Mouse (Mus musculus): Measurements from ENCODE around the gene Pdgfa.
A peak's percentile ranks its signal among the peaks of the same experiment; 100 is the strongest.

The Pdgfa gene

DNA sequence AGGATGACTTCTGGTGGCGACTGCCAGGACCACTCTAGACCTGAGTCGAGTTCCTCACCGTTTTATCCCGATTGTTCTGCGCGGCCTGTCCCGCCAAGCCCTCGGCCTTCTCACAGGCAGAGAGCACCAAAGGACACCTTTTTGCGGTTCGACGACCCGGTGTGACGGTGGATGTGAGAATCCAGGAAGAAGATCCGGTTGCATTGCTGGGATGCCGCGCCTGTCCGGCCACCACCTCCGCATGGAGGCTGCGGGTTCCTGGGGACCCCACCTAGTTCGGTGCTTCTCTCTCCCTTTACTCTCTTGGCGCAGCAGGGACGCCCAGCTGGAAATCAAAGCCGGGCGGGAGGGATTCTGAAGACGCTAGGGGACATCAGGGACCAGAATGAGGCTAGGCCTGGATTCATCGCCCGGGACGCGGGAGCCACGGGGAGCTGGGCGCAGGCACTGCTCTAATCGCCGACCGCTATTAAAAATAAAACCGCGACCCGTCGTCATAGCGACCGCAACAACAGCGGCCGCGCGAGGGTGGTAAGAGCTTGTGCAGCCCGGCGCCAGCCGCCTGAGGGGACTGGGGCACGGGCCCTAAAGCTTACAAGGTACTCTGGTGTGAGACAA lies at the start of gene Pdgfa:
Gene Pdgfa, minus strand, starts transcription at position 200 of the 618 bp plus-strand sequence.
- peak; percentile 79 to 81 for DNase-seq (ENCODE audit: low spot score in 2 of 2)

DNA sequence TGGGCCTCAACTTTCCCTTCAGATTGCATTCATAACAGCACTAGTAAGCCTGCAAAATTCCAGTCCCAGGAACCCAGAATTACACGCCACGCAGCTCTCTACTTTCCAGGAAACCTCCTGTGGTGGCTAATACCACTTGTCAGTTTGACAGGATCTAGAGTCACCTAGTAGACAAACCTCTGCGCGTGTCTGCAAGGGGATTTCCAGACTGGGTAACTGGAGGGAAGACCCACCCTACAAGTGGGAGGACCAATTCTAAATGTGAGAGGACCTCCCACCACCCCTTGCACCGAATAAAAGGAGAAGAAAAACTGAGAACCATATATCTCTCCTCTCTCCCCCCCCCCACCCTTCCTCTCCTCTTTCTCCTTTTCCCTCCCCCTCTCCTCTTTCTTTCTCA lies 49.5 kb upstream of the Pdgfa start:
- DNase-seq (ENCODE audit: low spot score in 2 of 2), result no peak

DNA sequence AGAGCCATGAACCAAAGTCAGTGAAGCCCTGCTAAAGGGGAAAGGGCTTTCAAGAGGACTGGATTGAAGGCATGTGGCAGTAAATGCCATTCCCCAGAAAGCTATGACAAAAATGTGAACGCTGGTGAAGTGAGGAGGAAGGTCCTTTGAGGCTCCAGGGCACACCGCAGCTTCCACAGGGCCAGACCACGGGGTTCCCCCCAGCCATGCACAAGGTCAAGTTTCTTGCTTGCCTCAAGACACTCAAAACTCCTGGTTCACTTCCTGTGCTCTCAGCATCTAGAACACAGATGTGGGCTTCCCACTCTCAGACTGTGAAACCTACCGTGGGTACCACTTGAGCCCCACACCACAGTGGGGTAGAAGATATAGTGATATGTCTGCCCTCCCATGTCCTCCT lies 46.4 kb upstream of the Pdgfa start:
- DNase-seq (ENCODE audit: low spot score in 2 of 2), result no peak

- DNase-seq (ENCODE audit: low spot score in 2 of 2), result no peak
Observed at GRCm38 (mm10) chr5:139042299-139042698, 45.1 kb upstream of the Pdgfa start.

GRCm38 (mm10) chr5:139035171-139035570 lies 38.0 kb upstream of the Pdgfa start:
- DNase-seq (ENCODE audit: low spot score in 2 of 2), result no peak

GRCm38 (mm10) chr5:139034746-139035145 lies 37.6 kb upstream of the Pdgfa start:
- no peak for DNase-seq (ENCODE audit: low spot score in 2 of 2)

DNA sequence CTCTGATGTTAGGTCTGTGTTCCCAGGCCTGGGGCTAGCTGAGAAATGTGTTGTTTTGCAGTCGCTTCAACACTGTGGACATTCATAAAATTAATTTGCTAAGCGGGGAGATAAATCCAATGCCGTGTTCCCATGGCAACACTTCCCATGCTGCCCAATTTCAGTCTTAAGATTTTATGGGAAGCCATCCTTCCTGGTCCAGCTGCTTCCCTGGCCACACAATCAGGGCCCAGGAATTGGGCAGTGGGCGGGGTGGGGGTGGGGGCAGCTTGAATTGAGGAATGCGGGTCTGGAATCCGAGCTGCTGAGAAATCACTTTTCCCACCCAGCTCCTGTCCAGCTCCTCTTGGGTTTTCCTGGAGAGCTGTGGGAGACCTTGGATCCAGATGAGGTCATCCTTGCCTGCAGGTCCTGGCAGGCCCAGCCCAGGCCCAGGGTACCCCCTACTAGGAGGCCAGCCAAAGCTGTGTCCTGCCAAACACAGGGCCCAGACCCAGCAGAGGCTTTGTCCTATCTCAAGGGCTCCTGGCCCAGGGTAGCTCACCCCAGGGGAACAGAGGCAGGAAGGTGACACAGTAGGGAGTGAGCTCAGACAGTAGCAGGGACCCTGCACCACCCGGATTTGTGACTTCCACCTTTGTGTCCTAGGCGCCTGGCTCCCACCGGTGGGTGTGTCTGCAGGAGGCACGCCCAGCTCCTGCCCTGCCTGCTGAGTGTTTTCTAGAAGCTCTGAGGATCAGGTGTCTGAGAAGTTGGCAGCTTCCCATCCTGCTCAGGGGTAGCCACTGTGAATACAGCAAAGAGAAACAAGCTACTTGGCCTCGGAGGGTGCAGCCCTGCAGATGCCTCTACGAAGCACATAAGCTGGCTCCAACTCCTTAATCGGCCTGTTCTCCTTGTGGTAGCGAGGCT lies 36.5 kb upstream of the Pdgfa start:
- DNase-seq (ENCODE audit: low spot score in 2 of 2), result peak in 1 of 2 experiments; percentile 40

- DNase-seq (ENCODE audit: low spot score in 2 of 2), result no peak
Observed at GRCm38 (mm10) chr5:139027603-139028002, 30.4 kb upstream of the Pdgfa start.

GRCm38 (mm10) chr5:139024351-139025105 lies 27.4 kb upstream of the Pdgfa start:
- no peak for DNase-seq (ENCODE audit: low spot score in 2 of 2)

- DNase-seq (ENCODE audit: low spot score in 2 of 2), result no peak
Observed at GRCm38 (mm10) chr5:139020595-139020994, 23.4 kb upstream of the Pdgfa start.

- DNase-seq (ENCODE audit: low spot score in 2 of 2), result peak; percentile 69 to 73
Observed at GRCm38 (mm10) chr5:139017371-139018124, 20.4 kb upstream of the Pdgfa start.

- peak; percentile 51 to 54 for DNase-seq (ENCODE audit: low spot score in 2 of 2)
Observed at GRCm38 (mm10) chr5:139015097-139015496, 17.9 kb upstream of the Pdgfa start.

DNA sequence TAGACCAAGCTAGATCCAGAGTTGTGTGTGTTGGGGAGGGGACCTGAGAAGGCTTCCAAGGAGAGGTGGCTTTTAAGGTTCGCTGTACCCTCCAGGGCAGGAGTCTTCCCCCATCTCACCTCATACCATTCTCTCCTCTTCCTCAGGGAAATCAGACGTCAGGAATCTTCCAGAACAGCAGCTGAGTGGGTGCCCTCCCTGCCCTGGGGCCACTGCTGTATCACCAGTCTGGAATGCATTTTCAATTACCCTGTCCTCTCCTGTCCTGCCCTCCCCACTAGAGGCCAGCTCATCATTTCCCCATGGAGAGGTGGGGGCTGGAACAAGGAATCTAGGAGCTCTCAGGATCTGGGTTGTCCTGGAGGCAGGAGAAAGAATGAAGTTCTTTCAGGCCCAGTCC lies 13.5 kb upstream of the Pdgfa start:
- DNase-seq (ENCODE audit: low spot score in 2 of 2), result no peak

DNA sequence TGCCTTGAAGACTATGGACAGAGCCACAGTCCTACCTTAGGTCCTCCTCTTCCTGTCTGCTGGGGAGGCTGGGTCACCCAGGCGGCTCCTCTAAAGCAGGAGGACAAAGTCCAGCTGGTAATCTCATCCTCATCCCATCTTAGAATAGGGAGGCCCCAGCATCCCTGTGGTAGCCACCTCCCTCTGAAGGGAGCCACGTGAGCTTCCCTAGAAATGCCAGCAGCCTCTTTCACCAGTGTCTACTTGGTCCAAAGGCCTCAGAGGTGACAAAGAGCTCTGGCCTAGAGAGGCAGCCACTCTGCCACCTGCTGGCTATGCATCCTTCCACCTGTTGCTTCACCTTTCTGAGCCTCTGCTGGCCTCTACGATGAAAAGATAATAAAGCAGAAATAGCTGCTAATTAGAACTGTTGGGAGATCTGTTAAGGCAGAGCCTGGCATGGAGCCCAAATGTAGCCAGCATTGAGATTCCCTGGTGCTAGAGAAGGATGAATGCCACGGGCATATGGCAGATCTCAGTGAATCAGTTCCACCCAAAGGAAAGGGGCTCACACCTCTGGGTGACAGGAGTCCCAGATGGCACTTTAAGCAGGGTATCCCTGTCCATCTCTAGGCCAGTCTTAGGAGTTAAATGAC lies 10.1 kb upstream of the Pdgfa start:
- DNase-seq (ENCODE audit: low spot score in 2 of 2), result no peak

DNA sequence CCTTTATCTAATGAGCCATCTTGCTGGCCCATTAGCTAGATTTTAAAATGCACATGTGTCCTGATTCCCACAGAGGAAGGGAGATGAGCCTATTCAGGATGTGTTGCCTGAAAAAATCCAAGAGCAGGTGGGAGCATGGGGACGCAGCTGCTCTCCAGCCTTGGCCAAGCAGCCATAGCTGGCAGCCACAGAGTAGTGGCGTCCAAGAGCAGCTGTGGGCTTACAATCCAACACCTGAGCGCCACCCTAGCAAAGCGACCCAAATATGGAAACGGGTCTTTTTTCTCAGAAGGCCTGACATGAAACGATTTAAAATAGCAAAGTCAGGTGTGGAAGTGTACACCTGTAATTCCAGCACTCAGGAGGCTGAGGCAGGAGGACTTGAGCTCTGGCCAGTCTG lies 7.4 kb upstream of the Pdgfa start:
- no peak for DNase-seq (ENCODE audit: low spot score in 2 of 2)

DNA sequence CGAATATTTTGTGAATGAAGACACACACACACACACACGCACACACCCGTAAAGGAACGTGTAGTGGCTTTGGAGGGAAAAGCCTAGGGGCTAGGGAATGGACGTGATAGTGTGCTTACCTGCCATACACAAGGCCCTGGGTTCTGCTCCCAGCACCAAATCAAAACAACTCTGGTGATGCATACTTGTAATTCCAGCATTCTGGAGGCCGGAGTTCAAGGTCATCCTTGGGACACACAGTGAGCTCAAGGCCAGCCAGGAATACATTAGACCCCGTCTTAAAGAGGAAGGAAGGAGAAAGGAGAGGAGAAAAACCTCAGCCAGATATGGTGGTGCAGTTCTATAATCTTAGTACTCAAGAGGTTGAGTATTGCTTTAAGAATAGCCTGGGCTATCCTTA lies 2.5 kb upstream of the Pdgfa start:
- DNase-seq (ENCODE audit: low spot score in 2 of 2), result no peak

GRCm38 (mm10) chr5:138997936-138998580 lies 888 bp upstream of the Pdgfa start:
- peak; percentile 57 to 65 for DNase-seq (ENCODE audit: low spot score in 2 of 2)

DNA sequence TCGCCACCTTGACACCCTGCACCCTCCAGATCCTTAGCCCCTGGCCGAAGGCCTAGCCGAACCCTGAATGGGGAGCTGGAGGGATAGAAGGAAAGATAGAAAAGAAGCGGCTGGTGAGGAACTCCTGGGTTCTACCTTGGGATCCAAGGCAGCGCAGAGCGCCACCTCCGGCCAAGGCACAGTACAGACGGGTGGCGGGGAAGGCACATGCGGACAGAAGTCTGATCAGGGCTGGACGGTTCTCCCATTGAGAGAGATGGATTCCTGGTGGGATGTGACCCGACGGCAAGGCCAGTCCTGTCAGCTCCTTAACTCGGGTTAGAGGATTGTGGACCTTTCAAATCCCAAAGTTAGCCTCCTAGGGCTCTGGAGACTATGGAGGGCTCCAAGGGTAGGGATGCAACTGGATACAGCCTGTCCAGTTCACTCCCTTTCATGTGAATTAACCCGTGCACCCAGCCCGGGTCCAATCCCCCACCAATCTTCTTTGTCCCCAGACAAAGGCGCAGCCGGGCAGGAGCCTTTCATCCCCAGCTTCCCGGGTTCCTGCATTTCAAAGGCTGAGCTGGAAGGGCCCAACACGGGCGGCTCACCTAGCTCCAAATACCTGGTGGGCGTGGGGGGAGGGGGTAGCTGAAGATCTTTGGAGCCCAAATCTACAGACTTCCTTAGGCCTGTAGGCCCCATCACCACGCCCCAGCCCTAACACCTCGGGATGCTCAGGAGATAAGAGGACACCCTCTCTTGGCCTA lies 672 bp downstream of the Pdgfa start:
- peak; percentile 71 to 72 for DNase-seq (ENCODE audit: low spot score in 2 of 2)

DNA sequence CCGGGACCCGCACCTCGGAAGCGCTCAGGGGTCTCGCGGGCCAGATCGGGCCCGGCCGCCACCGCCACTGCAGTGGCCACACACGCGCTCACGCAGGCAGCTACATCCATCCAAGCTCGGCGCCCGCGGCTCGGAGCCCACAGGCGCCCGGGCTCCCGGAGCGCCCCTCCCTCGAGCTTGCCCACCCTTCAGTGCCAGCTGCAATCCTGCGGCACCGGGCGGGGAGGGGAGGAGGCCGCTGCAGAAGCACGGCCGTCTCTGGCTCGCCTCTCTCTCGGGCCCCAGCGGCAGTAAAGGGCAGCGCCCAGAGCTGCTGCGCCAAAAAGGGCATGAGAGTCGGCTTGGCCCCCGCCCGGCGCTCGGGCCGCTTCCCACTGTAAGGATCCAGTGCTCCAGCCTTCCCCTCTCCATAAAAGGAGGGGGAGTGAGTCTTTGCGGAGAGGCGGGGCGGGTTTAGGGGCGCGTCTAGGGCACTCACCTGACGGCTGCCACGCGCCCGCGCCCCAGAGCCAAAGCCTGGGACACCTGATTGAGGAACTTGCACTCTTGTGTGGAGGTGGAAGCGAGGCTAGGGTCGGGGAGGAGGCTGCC lies 1.4 kb downstream of the Pdgfa start:
- DNase-seq (ENCODE audit: low spot score in 2 of 2), result peak; percentile 79 to 83
